Mouse (Mus musculus): ENCODE results near the gene Gmeb2. TPM values are rescaled to one million over a fixed set of nuclear protein-coding genes. Genes with fewer than 3 reads are reported as not detected.

Gene Gmeb2
- polyA plus RNA-seq, 1 experiment from 2014 or later = 20.2 TPM

DNA sequence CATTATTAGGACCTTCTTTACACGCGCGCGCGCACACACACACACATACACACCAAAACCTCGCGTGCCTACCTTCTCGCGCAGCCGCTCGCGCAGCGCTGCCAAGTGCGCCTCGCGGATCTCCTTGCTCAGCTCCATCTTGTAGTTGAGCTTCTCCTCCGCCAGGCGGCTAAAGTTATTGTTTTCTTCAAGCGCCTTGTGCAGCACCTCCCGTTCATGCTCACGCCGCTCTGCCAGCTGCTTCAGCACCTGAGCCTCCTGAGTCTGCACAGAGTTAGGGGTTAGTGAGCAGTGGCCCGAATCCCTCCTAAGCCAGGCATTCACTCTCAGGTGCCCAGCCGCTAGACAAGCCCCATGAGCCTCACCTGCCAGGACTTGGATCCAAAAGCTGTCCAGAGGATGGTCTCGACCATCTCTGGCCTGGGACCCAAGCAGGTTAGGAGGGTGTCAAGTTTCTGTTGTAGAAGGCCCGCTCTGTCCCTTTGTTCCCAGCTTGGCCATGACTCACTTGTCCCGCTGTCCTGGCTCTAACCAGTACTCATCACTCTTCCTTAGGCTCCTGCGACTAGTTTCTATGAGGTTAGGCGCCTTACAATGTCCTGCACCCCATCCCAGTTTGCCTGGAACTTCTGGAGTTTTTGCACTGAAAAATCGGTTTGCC is 19.4 kb upstream of the Gmeb2 start:
- Histone ChIP-seq H3K27ac (replicated peaks) (no peak overlapping the region), H3K4me1 (peaks cover 17% of the 10 kb centered on the region), H3K9me3 (no peaks in the 10 kb centered on the region), H3K4me3 (no peak overlapping the region), H3K36me3 (peaks cover 43% of the 10 kb centered on the region), H3K9ac (replicated peaks) (no peak overlapping the region), H3K27me3 (no peaks in the 10 kb centered on the region; the same call in 1 of the 2 replicates), H3K4me2 (replicated peaks) (0 out of 2 replicates have a peak overlapping the region, but pooled peaks have one; percentile 10)
- 12% methylated on average over 30 of the region's 30 CpGs for WGBS
- ATAC-seq (replicated peaks) = peak; percentile 77

DNA sequence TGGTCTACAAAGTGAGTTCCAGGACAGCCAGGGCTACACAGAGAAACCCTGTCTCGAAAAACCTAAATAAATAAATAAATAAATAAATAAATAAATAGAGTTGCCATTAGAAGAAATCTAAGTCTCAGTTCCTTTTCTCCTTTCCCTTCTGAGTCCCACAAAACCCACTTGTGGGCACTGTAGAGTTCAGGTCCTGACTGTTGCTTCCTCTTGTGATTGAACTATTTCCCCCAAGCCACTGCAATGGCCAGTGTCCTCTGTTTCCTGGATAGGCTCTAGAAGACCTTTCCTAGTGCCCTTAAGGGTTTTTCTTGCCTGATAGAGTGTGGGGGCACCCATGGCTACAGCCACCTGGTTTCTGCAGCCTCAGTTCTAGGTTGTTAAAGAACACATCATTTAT is 17.1 kb upstream of the Gmeb2 start:
- H3K4me2 ChIP-seq (replicated peaks) = no peak overlapping the region
- 72% methylated on average over 1 of the region's 1 CpGs for WGBS
- no peak for ATAC-seq (replicated peaks)
- H3K9me3 ChIP-seq = no peaks in the 10 kb centered on the region
- no peak overlapping the region for H3K9ac ChIP-seq (replicated peaks)
- H3K4me3 ChIP-seq = no peak overlapping the region
- peaks cover 11% of the 10 kb centered on the region for H3K4me1 ChIP-seq
- no peak overlapping the region for H3K27ac ChIP-seq (replicated peaks)
- H3K36me3 ChIP-seq = peaks cover 45% of the 10 kb centered on the region
- H3K27me3 ChIP-seq = no peaks in the 10 kb centered on the region; the same call in 1 of the 2 replicates

DNA sequence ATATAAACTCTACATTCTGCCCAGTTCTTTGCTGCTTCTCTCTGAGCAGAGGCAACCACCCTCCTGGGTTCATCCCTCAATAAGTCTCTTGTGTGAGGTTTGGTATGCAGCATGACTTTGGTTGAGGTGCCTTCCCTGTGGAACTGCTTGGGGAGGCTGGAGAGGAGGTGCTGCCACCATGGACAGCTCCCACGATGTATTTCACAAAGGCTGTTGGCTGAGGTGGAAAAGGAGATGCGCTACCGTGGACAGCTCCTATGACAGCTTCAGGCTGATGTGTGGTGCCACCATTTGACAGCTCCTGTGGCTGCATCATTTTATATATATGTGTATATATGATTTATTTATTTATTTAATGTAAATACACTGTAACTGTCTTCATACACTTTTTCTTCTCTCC is 14.2 kb upstream of the Gmeb2 start:
- peaks cover 20% of the 10 kb centered on the region for H3K36me3 ChIP-seq
- no peaks in the 10 kb centered on the region for H3K9me3 ChIP-seq
- 31% methylated on average over 3 of the region's 3 CpGs for WGBS
- no peak overlapping the region for H3K4me2 ChIP-seq (replicated peaks)
- no peaks in the 10 kb centered on the region; the same call in 1 of the 2 replicates for H3K27me3 ChIP-seq
- peaks cover 5% of the 10 kb centered on the region; the same call in 1 of the 2 replicates for H3K4me1 ChIP-seq
- H3K9ac ChIP-seq (replicated peaks) = no peak overlapping the region
- H3K27ac ChIP-seq (replicated peaks) = no peak overlapping the region
- H3K4me3 ChIP-seq = no peak overlapping the region
- no peak for ATAC-seq (replicated peaks)

GRCm38 (mm10) chr2:181290937-181291336 is 3.1 kb upstream of the Gmeb2 start:
- Histone ChIP-seq H3K36me3 (no peaks in the 10 kb centered on the region), H3K4me2 (replicated peaks) (no peak overlapping the region), H3K9ac (replicated peaks) (no peak overlapping the region), H3K4me1 (peaks cover 21% of the 10 kb centered on the region), H3K27ac (replicated peaks) (no peak overlapping the region), H3K27me3 (no peaks in the 10 kb centered on the region), H3K4me3 (no peak overlapping the region), H3K9me3 (no peaks in the 10 kb centered on the region)
- ATAC-seq (replicated peaks) = no peak
- WGBS = 92% methylated on average over 1 of the region's 1 CpGs

DNA sequence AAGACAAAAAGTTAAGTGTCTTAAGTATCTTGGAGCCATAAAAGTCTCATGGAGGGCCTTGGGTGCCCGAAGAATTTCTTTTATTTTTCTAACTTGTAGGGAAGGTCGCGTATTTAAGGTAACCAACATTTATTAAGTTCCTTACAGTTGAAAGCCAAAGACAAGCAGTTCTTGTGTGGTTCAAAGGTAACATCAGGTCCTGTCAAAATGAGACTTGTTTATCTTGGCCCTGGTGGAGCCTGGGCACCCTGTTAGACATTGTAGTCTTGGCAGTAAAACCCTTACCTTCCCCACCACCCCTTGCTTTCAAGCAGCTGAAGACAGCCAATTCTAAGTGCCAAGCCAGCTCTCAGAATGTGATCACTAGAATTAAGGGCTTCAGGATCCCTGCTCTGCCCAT is 856 bp upstream of the Gmeb2 start:
- no peak overlapping the region for H3K9ac ChIP-seq (replicated peaks)
- 88% methylated on average over 3 of the region's 3 CpGs for WGBS
- no peaks in the 10 kb centered on the region for H3K27me3 ChIP-seq
- no peak overlapping the region for H3K27ac ChIP-seq (replicated peaks)
- H3K4me2 ChIP-seq (replicated peaks) = peak overlapping the region; percentile 70
- H3K4me3 ChIP-seq = peak overlapping the region; percentile 85
- H3K9me3 ChIP-seq = no peaks in the 10 kb centered on the region
- ATAC-seq (replicated peaks) = no peak
- H3K36me3 ChIP-seq = no peaks in the 10 kb centered on the region
- peaks cover 23% of the 10 kb centered on the region for H3K4me1 ChIP-seq

GRCm38 (mm10) chr2:181287338-181287957 is 387 bp downstream of the Gmeb2 start:
- peak overlapping the region; percentile 97 for H3K27ac ChIP-seq (replicated peaks)
- H3K4me2 ChIP-seq (replicated peaks) = peak overlapping the region; percentile 70
- no peaks in the 10 kb centered on the region for H3K27me3 ChIP-seq
- H3K9ac ChIP-seq (replicated peaks) = peak overlapping the region; percentile 96
- no peaks in the 10 kb centered on the region for H3K9me3 ChIP-seq
- H3K36me3 ChIP-seq = 0 out of 2 replicates have a peak, but pooled peaks cover 3% of the 10 kb centered on the region
- under 1% methylated on average over 41 of the region's 71 CpGs for WGBS
- peak overlapping the region; percentile 85 for H3K4me3 ChIP-seq
- peaks cover 23% of the 10 kb centered on the region for H3K4me1 ChIP-seq
- peak; percentile 89 for ATAC-seq (replicated peaks)

DNA sequence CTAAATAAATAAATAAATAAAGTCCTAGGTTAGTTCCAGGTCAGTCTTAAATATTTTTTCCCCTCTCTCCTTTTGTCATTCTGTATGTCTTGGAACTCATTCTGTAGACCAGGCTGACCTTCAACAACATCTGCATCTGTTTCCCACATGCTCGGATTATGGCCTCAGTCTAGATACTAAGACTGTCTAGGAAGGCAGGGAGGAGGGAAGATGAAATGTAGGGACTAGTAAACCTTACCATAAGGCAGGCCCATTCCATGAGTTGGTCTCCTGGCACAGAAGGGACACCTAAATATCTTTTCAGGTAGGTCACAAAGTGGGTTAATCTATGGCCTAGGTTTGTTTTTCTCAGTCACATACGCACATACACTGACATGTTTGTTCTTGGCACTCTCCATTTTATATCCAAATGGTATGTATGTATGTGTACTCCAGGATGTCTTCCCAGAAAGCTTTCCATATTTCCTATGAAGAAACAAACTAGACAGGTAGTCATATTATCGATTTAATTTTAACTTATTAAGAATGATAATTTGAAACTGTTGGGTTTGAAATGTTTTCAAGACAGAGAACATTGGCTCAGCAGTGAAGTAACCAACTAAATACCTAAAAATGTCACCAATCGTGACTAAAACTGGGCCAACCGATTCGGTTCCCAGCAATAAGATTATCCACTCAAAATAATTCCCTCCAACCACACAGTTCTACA is 1.1 kb downstream of the Gmeb2 start:
- peak overlapping the region; percentile 97 for H3K27ac ChIP-seq (replicated peaks)
- H3K36me3 ChIP-seq = 0 out of 2 replicates have a peak, but pooled peaks cover 3% of the 10 kb centered on the region
- H3K27me3 ChIP-seq = no peaks in the 10 kb centered on the region
- ATAC-seq (replicated peaks) = no peak
- H3K9ac ChIP-seq (replicated peaks) = peak overlapping the region; percentile 96
- 55% methylated on average over 6 of the region's 6 CpGs for WGBS
- H3K9me3 ChIP-seq = no peaks in the 10 kb centered on the region
- H3K4me3 ChIP-seq = peak overlapping the region; percentile 85
- H3K4me1 ChIP-seq = peaks cover 25% of the 10 kb centered on the region
- peak overlapping the region; percentile 70 for H3K4me2 ChIP-seq (replicated peaks)

- Histone ChIP-seq H3K27ac (replicated peaks) (peak overlapping the region; percentile 53; the same call in 1 of the 2 replicates), H3K27me3 (no peaks in the 10 kb centered on the region), H3K4me2 (replicated peaks) (no peak overlapping the region), H3K4me3 (no peak overlapping the region), H3K36me3 (peaks cover 39% of the 10 kb centered on the region), H3K4me1 (peaks cover 5% of the 10 kb centered on the region; the same call in 1 of the 2 replicates), H3K9ac (replicated peaks) (no peak overlapping the region), H3K9me3 (no peaks in the 10 kb centered on the region)
- 38% methylated on average over 1 of the region's 1 CpGs for WGBS
- ATAC-seq (replicated peaks) = no peak
Observed at GRCm38 (mm10) chr2:181279968-181280367, 7.9 kb downstream of the Gmeb2 start.

DNA sequence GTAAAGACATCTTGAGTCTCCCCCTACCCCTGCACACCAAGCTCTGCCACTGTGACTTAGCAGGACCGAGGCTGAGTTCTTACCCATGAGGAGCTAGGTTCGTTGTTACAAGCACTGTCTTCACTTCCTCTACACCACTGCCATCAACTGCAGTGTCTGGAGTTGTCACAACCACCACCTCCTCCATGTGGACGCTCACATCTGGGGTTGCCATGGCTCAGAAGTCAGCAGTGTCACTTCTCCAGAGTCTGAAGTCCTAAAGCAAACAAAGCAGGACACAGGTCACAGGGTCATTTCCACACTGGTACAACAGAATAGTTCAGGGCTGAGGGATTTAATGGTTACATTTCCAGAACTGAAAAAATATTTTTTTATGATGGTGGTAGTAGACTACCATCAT is 10.0 kb downstream of the Gmeb2 start:
- Histone ChIP-seq H3K4me1 (peaks cover 5% of the 10 kb centered on the region; the same call in 1 of the 2 replicates), H3K27me3 (no peaks in the 10 kb centered on the region), H3K9me3 (no peaks in the 10 kb centered on the region), H3K27ac (replicated peaks) (no peak overlapping the region), H3K36me3 (peaks cover 48% of the 10 kb centered on the region), H3K4me2 (replicated peaks) (no peak overlapping the region), H3K4me3 (no peak overlapping the region), H3K9ac (replicated peaks) (no peak overlapping the region)
- 90% methylated on average over 3 of the region's 3 CpGs for WGBS
- ATAC-seq (replicated peaks) = no peak

- Histone ChIP-seq H3K9ac (replicated peaks) (no peak overlapping the region), H3K4me1 (0 out of 2 replicates have a peak, but pooled peaks cover 3% of the 10 kb centered on the region), H3K4me2 (replicated peaks) (no peak overlapping the region), H3K4me3 (no peak overlapping the region), H3K27me3 (no peaks in the 10 kb centered on the region), H3K9me3 (no peaks in the 10 kb centered on the region), H3K27ac (replicated peaks) (no peak overlapping the region), H3K36me3 (peaks cover 51% of the 10 kb centered on the region)
- WGBS = 96% methylated on average over 1 of the region's 1 CpGs
- no peak for ATAC-seq (replicated peaks)
Observed at GRCm38 (mm10) chr2:181276766-181277165, 11.1 kb downstream of the Gmeb2 start.

- peaks cover 63% of the 10 kb centered on the region for H3K36me3 ChIP-seq
Observed at GRCm38 (mm10) chr2:181274639-181275038, 13.2 kb downstream of the Gmeb2 start.

DNA sequence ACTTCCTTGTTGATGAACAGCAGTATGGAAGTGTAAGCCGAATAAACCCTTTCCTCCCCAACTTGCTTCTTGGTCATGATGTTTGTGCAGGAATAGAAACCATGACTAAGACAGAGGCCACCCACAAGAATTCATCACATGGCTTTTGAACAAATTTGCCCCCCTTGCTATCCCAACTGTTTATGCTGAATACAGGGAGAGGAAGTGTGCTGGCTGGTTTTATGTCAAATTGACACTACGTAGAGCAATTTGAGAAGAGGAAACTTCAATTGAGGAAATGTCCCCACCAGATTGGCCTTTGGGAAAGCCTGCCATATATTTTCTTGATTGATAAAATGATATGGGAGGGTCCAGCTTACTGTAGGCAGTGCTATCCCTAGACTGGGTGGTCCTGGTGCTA is 14.0 kb downstream of the Gmeb2 start:
- Histone ChIP-seq H3K27me3 (no peaks in the 10 kb centered on the region), H3K27ac (replicated peaks) (no peak overlapping the region), H3K36me3 (peaks cover 67% of the 10 kb centered on the region), H3K4me2 (replicated peaks) (no peak overlapping the region), H3K4me3 (no peak overlapping the region), H3K4me1 (no peaks in the 10 kb centered on the region), H3K9me3 (no peaks in the 10 kb centered on the region), H3K9ac (replicated peaks) (no peak overlapping the region)
- ATAC-seq (replicated peaks) = no peak
- 91% methylated on average over 2 of the region's 2 CpGs for WGBS

More at GRCm38 (mm10) chr2:181274639-181275038, 13.2 kb downstream of the Gmeb2 start:
- 88% methylated on average over 4 of the region's 4 CpGs for WGBS
- Histone ChIP-seq H3K4me1 (no peaks in the 10 kb centered on the region), H3K4me3 (no peak overlapping the region), H3K4me2 (replicated peaks) (no peak overlapping the region), H3K27me3 (no peaks in the 10 kb centered on the region), H3K27ac (replicated peaks) (no peak overlapping the region), H3K9ac (replicated peaks) (no peak overlapping the region), H3K9me3 (no peaks in the 10 kb centered on the region)
- no peak for ATAC-seq (replicated peaks)
